In genomic region chr4:9185156-9185875, GRCm38 (mm10) we compare ENCODE assay signal across 7 mouse cellular contexts.
DNase-seq lines count a peak whose midpoint lies in the region; ATAC-seq and TF ChIP-seq lines count a peak whose summit lies in the region.

No protein-coding gene starts in this region.

- peak; percentile 55 to 64 for DNase-seq in cerebellum, adult 2 months
- DNase-seq in embryo, embryonic 11 days = peak; percentile 39
- peak; percentile 33 for DNase-seq in midbrain, embryonic 14.5 days
- DNase-seq in layer of hippocampus, postnatal 36 days = no peak
- DNase-seq in right cerebral cortex, postnatal 4 days = no peak
- DNase-seq in thymus, postnatal 14 days = no peak

- H3K9ac ChIP-seq in hindbrain, embryonic 12.5 days = no peak overlapping the region
- peak overlapping the region; percentile 32; the same call in 1 of the 2 replicates for H3K9ac ChIP-seq in midbrain, embryonic 14.5 days (replicated peaks; ENCODE audit: low read length)

- peak; percentile 29; the same call in 1 of the 2 replicates for TF ChIP-seq POLR2A in cerebellum, adult 2 months (IDR thresholded peaks at IDR 0.05; ENCODE audit: borderline replicate concordance, insufficient read depth, low read length)

- H3K4me3 ChIP-seq in cerebellum, adult 2 months (replicated peaks; ENCODE audit: insufficient read depth, low read depth, low read length) = no peak overlapping the region
- 0 out of 2 replicates have a peak overlapping the region, but pooled peaks have one; percentile 21 for H3K4me3 ChIP-seq in hindbrain, embryonic 12.5 days
- H3K4me3 ChIP-seq in midbrain, embryonic 14.5 days (replicated peaks; ENCODE audit: low read depth, low read length) = peak overlapping the region; percentile 20

- no peak for TF ChIP-seq CTCF in cerebellum, adult 2 months (IDR thresholded peaks at IDR 0.05; ENCODE audit: borderline replicate concordance, insufficient read depth, low read depth, low read length)

- no peaks in the 10 kb centered on the region for H3K9me3 ChIP-seq in hindbrain, embryonic 12.5 days (replicated peaks)
- H3K9me3 ChIP-seq in midbrain, embryonic 14.5 days (ENCODE audit: control insufficient read depth, low read length) = no peaks in the 10 kb centered on the region

- H3K36me3 ChIP-seq in hindbrain, embryonic 12.5 days = no peaks in the 10 kb centered on the region
- no peaks in the 10 kb centered on the region for H3K36me3 ChIP-seq in midbrain, embryonic 14.5 days (ENCODE audit: control insufficient read depth, insufficient read depth, low read length)

- H3K27ac ChIP-seq in cerebellum, adult 2 months (ENCODE audit: insufficient read depth, low read length) = peak overlapping the region; percentile 57
- peak overlapping the region; percentile 87 for H3K27ac ChIP-seq in hindbrain, embryonic 12.5 days
- peak overlapping the region; percentile 87 for H3K27ac ChIP-seq in midbrain, embryonic 14.5 days (replicated peaks; ENCODE audit: low read depth, low read length)

- 16% methylated on average over 14 of the region's 14 CpGs for WGBS in cerebellum, adult 2 months
- WGBS in hindbrain, embryonic 12.5 days = 46% methylated on average over 14 of the region's 14 CpGs
- 39% methylated on average over 14 of the region's 14 CpGs for WGBS in midbrain, embryonic 14.5 days

- peak; percentile 49; the same call in 1 of the 2 replicates for ATAC-seq in hindbrain, embryonic 12.5 days (ENCODE audit: low FRiP score)
- no peak for ATAC-seq in midbrain, embryonic 14.5 days (ENCODE audit: low FRiP score, low TSS enrichment)

- H3K4me2 ChIP-seq in hindbrain, embryonic 12.5 days (replicated peaks) = peak overlapping the region; percentile 48
- peak overlapping the region; percentile 53 for H3K4me2 ChIP-seq in midbrain, embryonic 14.5 days (ENCODE audit: low read length)

- peaks cover 6% of the 10 kb centered on the region for H3K4me1 ChIP-seq in cerebellum, adult 2 months (ENCODE audit: control insufficient read depth, insufficient read depth, low read length)
- H3K4me1 ChIP-seq in hindbrain, embryonic 12.5 days = peaks cover 17% of the 10 kb centered on the region
- peaks cover 17% of the 10 kb centered on the region for H3K4me1 ChIP-seq in midbrain, embryonic 14.5 days (ENCODE audit: control insufficient read depth, insufficient read depth, low read length)

- H3K27me3 ChIP-seq in cerebellum, adult 2 months (ENCODE audit: control insufficient read depth, insufficient read depth, low read length) = no peaks in the 10 kb centered on the region
- no peaks in the 10 kb centered on the region for H3K27me3 ChIP-seq in hindbrain, embryonic 12.5 days
- H3K27me3 ChIP-seq in midbrain, embryonic 14.5 days (ENCODE audit: control insufficient read depth, insufficient read depth, low read length) = no peaks in the 10 kb centered on the region

Comparison
In these comparisons a context has a peak if more than half of its experiments do, and no peak if none do; other contexts are left out.
1. DNase-seq: peak in cerebellum, adult 2 months (2 of 2), embryo, embryonic 11 days (single experiment) and midbrain, embryonic 14.5 days (single experiment); none in layer of hippocampus, postnatal 36 days (0 of 2), right cerebral cortex, postnatal 4 days (single experiment) and thymus, postnatal 14 days (single experiment).
2. Peak in every context shown above with its lines, with median percentiles within 50 percentile points of each other: H3K27ac ChIP-seq.